Mouse (Mus musculus): ENCODE measurements at regions not wholly inside any gene's neighbourhood (a gene's known extent, or its start where the extent isn't known, plus 50 kb on each side); places are given as distances from the start of the nearest gene placed in this dataset.

- DNase-seq (ENCODE audit: low spot score) = no peak
These were observed 103.0 kb downstream of the Nab1 start for GRCm38 (mm10) chr1:52397460-52397859.

GRCm38 (mm10) chr1:52392933-52393332 lies 107.5 kb downstream of the Nab1 start:
- no peak for DNase-seq (ENCODE audit: low spot score)

GRCm38 (mm10) chr1:52388836-52389235 lies 111.6 kb downstream of the Nab1 start:
- DNase-seq (ENCODE audit: low spot score) = no peak

GRCm38 (mm10) chr1:52388118-52388517 lies 112.4 kb downstream of the Nab1 start:
- DNase-seq (ENCODE audit: low spot score) = no peak

- DNase-seq (ENCODE audit: low spot score) = no peak
These were observed 113.4 kb downstream of the Nab1 start for GRCm38 (mm10) chr1:52387062-52387461.

GRCm38 (mm10) chr1:52375320-52375719 lies 125.2 kb downstream of the Nab1 start:
- no peak for DNase-seq (ENCODE audit: low spot score)

GRCm38 (mm10) chr1:52374666-52375065 lies 125.8 kb downstream of the Nab1 start:
- no peak for DNase-seq (ENCODE audit: low spot score)

- DNase-seq (ENCODE audit: low spot score) = no peak
These were observed 126.7 kb downstream of the Nab1 start for GRCm38 (mm10) chr1:52373817-52374216.

- no peak for DNase-seq (ENCODE audit: low spot score)
These were observed 133.4 kb upstream of the Gls start for GRCm38 (mm10) chr1:52366386-52366785.

GRCm38 (mm10) chr1:52363625-52364024 lies 130.6 kb upstream of the Gls start:
- DNase-seq (ENCODE audit: low spot score) = no peak

GRCm38 (mm10) chr1:52362976-52363375 lies 129.9 kb upstream of the Gls start:
- DNase-seq (ENCODE audit: low spot score) = no peak

GRCm38 (mm10) chr1:52354041-52354582 lies 121.1 kb upstream of the Gls start:
- DNase-seq (ENCODE audit: low spot score) = no peak

GRCm38 (mm10) chr1:52342127-52342526 lies 109.1 kb upstream of the Gls start:
- no peak for DNase-seq (ENCODE audit: low spot score)

GRCm38 (mm10) chr1:52338704-52339103 lies 105.7 kb upstream of the Gls start:
- no peak for DNase-seq (ENCODE audit: low spot score)

GRCm38 (mm10) chr1:52338243-52338642 lies 105.2 kb upstream of the Gls start:
- no peak for DNase-seq (ENCODE audit: low spot score)

GRCm38 (mm10) chr1:52336696-52337095 lies 103.7 kb upstream of the Gls start:
- no peak for DNase-seq (ENCODE audit: low spot score)

GRCm38 (mm10) chr1:52332013-52332412 lies 99.0 kb upstream of the Gls start:
- no peak for DNase-seq (ENCODE audit: low spot score)

- peak; percentile 62 for DNase-seq (ENCODE audit: low spot score)
These were observed 98.4 kb upstream of the Gls start for GRCm38 (mm10) chr1:52331442-52331841.

- no peak for DNase-seq (ENCODE audit: low spot score)
These were observed 97.5 kb upstream of the Gls start for GRCm38 (mm10) chr1:52330496-52330895.

- DNase-seq (ENCODE audit: low spot score) = no peak
These were observed 95.5 kb upstream of the Gls start for GRCm38 (mm10) chr1:52328507-52328906.

GRCm38 (mm10) chr1:52324356-52324755 lies 91.3 kb upstream of the Gls start:
- DNase-seq (ENCODE audit: low spot score) = no peak

- DNase-seq (ENCODE audit: low spot score) = no peak
These were observed 79.1 kb upstream of the Gls start for GRCm38 (mm10) chr1:52312076-52312633.

GRCm38 (mm10) chr1:52306892-52307291 lies 73.9 kb upstream of the Gls start:
- no peak for DNase-seq (ENCODE audit: low spot score)

Data from urinary bladder, postnatal 14 days (tissue).